Mouse (Mus musculus): ENCODE results near the gene Unc119. TPM values are rescaled to one million over a fixed set of nuclear protein-coding genes. Genes with fewer than 3 reads are reported as not detected.

The Unc119 gene
- polyA plus RNA-seq, 1 experiment: 193 TPM

DNA sequence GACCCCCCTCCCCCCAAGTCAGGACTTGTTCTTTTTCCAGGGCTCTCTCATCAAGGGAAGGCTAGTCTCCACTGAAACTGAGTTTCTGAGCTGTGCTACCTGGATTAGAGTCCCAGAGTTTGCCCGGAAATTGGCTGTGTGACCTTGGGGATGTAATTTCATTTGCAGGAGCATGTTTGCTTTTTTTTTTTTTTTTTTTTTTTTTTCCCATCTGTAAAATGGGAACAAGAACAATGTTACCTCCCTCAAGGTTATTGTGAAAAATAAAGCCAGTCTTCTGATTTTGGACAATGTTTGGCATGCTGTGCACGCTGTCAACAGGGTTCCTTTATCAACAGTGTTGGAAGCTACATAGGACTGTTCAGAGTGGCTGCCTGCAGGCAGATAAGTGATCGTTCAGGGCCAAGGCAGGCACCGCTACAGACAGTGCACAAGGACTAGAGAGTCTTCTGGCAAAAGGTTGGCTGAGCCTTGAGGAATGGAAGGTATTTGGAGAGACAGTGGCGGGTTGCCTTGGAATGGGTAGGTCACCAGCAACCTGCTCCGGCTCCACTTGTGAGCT is 1.1 kb downstream of the Unc119 start:
- DNase-seq (ENCODE audit: low read depth): no peak

DNA sequence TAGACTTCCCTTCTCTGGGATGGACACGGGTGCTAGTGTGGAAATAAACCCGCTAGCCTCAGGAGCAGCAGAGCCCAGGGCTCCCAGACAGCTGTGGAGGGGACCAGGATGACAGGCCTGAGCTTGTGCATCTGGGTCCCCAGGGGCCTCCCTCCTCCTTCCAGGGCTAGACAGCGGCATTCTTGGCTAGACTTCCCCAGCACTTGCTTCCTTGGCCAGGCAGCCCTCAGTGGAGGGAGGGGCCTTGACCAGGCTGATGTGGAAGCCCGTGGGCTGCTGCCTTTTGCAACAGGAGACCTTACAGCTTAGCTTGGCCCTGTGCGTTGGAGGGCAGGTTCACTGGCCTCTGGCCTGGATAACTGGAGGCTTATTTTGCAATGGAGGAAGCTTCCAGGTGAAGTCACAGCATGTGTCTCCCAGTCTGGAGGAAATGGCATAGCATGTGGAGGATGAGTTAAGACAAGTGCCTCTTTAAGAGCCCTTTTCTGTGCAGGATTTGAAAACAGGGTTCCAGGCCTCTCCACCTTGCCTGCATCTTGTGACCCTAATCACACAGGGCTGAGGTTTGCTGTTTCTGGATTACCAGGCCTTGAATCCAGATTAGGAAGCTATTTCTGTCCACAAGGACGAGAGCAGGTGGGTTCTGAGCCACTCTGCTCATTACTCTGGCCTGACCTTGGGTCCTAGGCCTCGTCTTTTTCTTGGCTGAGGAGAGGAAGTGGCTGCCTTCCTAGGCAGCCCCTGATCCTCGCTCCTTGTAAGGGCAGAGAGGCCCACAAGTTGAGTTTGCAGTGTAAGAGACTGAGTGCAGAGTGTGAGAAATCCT is 1.8 kb downstream of the Unc119 start:
- DNase-seq (ENCODE audit: low read depth): peak; percentile 90

- DNase-seq (ENCODE audit: low read depth): no peak
Measured at GRCm38 (mm10) chr11:78345801-78346200, 2.5 kb downstream of the Unc119 start.

DNA sequence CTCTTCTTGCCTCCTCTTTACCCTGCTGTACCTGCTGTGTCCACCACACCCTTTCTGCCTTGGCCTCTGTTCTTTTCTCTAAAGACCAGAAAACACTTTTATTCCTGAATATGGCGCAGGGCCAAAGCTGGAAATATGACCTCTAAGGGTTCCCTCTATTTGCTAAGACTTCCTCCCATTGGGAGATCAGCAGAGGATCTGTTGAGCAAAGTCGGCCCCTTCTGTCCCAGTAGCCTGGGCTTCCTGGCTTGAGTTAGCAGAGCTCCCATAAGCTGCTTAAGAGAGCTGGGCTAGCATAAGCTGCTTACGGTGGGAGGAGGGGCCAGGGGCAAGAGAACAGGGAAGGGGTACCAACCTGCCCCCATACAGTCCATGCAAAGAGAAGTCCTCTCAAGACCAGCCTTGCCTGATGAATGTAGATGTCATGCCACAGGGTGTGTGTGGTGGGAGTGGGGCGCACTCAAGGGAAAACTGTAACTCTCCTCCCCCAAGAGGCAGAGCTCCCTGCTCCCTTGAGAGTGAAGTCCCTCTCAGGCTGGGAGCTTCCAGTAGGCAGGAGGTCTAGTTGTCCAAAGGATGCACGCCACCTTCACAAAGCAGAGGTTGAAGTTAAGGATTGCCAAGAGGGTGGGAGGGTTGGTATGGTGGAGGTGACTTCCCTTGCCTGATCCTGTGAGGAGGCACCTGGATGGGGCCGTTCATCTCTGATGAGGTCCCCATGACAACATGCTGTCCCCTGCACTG is 3.2 kb downstream of the Unc119 start:
- no peak for DNase-seq (ENCODE audit: low read depth)

GRCm38 (mm10) chr11:78347070-78347754 is 3.9 kb downstream of the Unc119 start:
- DNase-seq (ENCODE audit: low read depth): no peak

GRCm38 (mm10) chr11:78347908-78348307 is 4.6 kb downstream of the Unc119 start:
- no peak for DNase-seq (ENCODE audit: low read depth)

GRCm38 (mm10) chr11:78348474-78348873 is 5.2 kb downstream of the Unc119 start:
- no peak for DNase-seq (ENCODE audit: low read depth)

GRCm38 (mm10) chr11:78349441-78350358 is 6.4 kb downstream of the Unc119 start:
- no peak for DNase-seq (ENCODE audit: low read depth)

DNA sequence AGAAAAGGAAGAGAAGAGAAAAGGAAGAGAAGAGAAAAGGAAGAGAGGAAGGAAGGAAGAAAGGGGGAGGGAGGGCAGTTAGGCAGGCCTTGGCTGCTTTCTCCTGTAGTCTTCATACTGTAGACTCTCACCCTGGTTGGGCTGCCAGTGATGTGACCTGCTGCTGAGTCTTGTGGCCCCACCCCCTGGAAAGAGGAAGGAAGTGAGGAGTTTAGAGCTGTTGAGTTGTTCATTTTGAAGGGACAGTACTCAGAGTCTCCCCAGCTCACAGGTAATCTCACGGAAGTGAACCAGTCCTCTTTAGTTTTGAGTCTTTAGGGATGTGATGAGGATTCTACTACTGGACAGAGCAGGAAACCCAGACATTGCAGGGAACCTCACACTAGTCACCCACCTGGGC is 9.8 kb downstream of the Unc119 start:
- no peak for DNase-seq (ENCODE audit: low read depth)

DNA sequence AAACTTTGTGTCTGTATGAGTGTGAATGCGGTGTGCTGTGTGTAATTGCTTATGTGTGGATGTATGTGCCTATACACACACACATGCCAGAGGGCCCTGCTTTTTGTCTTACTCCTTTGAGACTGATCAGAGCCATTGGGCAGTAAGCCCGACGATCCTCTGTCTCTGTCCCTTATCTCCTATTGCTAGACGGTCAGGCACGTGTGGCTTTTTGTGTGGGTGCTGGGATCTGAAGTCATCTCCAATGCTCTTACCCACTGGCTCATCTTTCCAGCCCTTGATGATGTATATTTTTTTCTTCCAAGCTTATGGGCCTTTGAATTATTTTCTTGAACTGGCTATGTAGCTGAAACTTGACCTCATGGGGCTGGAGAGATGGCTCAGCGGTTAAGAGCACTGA is 11.6 kb downstream of the Unc119 start:
- DNase-seq (ENCODE audit: low read depth): no peak

GRCm38 (mm10) chr11:78355471-78356238 is 12.4 kb downstream of the Unc119 start:
- no peak for DNase-seq (ENCODE audit: low read depth)

DNA sequence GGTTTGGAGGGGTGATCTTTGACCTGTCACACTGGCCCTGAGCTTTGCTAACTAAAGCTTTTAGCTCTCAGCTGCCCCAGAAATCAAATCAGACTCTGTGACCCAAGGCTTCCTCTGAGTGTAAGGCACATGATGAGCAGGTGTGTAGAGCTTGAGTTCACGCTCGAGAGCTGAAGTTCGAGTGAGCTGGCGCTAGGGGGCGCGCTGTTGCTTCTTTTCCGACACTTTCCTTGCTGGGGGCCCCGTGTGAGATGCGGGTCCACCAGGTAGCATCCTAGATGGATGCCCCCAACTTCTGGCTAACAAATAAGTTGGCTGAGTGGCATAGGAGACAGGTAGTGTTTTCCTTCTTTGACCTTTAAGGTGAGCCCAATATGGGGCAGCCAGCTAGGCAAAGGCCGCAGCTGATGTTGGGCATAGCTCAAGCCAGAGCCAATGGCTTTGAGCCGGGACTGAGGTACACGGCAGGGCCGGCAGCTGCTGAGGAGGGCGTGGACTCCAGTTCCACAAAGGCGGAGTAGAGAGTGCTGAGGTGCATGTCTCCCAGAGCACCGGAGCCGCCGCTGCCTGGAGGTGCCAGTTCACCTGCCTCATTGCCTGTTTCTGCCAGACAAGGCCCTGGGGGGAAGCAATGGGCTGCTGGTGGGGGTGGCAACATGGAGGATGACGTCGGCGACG is 15.2 kb downstream of the Unc119 start:
- no peak for DNase-seq (ENCODE audit: low read depth)

DNA sequence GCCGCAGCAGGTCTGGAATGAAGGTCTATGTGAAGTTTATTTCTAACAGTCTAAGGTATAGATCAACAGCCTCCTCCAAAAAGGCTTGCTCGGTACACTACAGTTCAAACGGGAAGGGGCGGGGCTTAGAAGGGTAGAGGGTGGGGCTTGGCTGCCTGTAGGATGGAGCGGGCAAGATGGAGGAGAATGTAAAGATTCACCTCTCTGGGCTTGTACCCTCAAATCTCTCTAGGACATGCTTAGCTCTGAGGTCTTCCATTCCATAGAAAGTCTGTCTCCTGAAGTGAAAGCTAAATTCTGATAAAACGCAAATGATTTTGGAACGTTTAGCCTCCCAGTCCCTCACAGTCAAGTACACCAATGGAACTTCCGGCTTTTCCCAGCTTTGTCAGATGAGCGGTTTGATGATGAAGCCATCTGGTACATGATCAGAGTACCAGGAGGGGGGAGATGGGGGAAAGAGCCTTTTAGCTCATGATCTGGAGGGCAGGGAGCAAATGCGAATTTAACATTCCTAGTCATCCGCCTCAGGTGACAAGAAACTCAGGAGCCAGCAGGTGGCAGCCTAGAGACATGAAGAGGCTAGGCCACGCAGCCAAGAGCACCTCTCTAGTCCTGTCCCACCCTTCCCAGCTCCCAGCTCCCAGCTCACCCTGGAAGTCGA is 17.0 kb downstream of the Unc119 start:
- DNase-seq (ENCODE audit: low read depth): no peak

DNA sequence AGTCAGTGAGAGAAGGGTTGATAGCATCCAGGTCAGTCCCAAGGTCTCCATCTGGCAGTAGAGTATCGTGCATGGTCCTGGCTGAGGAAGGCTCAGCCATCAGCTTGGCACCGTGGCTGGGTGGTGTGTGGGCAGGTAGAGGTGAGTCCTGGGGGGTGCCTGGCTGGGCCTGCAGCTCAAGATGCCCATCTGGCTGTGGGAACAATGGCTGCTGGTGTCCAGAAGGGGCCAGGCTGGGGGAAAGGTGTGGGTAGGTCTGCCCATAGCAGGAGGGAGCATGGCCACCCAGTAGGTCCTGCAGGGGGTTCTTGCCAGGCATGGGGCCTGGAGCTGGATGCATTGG is 17.5 kb downstream of the Unc119 start:
- DNase-seq (ENCODE audit: low read depth): no peak

GRCm38 (mm10) chr11:78363309-78364007 is 20.2 kb downstream of the Unc119 start:
- DNase-seq (ENCODE audit: low read depth): no peak

- no peak for DNase-seq (ENCODE audit: low read depth)
Measured at GRCm38 (mm10) chr11:78364103-78364502, 20.8 kb downstream of the Unc119 start.

GRCm38 (mm10) chr11:78367456-78368225 is 24.4 kb downstream of the Unc119 start:
- DNase-seq (ENCODE audit: low read depth): no peak

DNA sequence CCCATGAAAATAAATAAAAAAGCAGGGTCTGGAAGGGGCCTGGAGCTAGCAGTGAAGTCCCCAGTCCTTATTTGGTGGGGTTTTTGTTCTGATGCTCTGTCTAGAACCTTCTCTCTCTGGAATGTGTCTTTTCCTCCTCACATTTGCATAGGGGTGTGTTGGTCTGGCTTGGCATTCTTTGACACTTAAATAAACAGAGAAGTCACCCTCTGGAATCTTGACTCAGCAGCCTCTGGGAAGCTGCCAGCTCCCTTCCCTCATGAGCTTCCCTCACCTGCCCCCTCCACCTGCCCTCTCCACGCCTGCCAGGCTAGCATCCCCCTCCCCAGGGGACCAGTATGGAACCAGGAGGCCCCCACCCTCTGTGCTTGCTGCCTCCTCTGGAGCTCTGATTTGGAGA is 27.1 kb downstream of the Unc119 start:
- no peak for DNase-seq (ENCODE audit: low read depth)
